Mouse (Mus musculus): ENCODE results near the gene Tmem184b. TPM values are rescaled to one million over a fixed set of nuclear protein-coding genes. Genes with fewer than 3 reads are reported as not detected.
A peak's percentile ranks its signal among the peaks of the same experiment; 100 is the strongest.

The Tmem184b gene
- polyA plus RNA-seq, 1 experiment: 110 TPM

GRCm38 (mm10) chr15:79429994-79430393 is 26.6 kb upstream of the Tmem184b start:
- Histone ChIP-seq H3K36me3 (ENCODE audit: control insufficient read depth, insufficient read depth) (peaks cover 31% of the 10 kb centered on the region), H3ac (ENCODE audit: control insufficient read depth, insufficient read length) (no peak overlapping the region), H3K79me2 (ENCODE audit: control insufficient read depth, insufficient read depth) (peaks cover 32% of the 10 kb centered on the region), H3K27me3 (ENCODE audit: control insufficient read depth, insufficient read depth, insufficient read length) (no peaks in the 10 kb centered on the region), H3K4me2 (ENCODE audit: low read depth) (no peak overlapping the region), H3K4me3 (no peak overlapping the region)
- TF ChIP-seq E2F4 (IDR thresholded peaks at IDR 0.05; ENCODE audit: insufficient read depth) (no peak), TCF12 (IDR thresholded peaks at IDR 0.05; ENCODE audit: insufficient read depth, poor library complexity, severe bottlenecking) (no peak), POLR2A (IDR thresholded peaks at IDR 0.05; ENCODE audit: insufficient read length, low read depth) (no peak), MAX (IDR thresholded peaks at IDR 0.05; ENCODE audit: low read depth) (no peak), TCF3 (IDR thresholded peaks at IDR 0.05; ENCODE audit: insufficient read length, low read depth) (no peak), MYOG (IDR thresholded peaks at IDR 0.05; ENCODE audit: control insufficient read depth in 1 of 3, insufficient read depth in 1 of 3, insufficient read length in 2 of 3, low read depth in 2 of 3) (no peak), POLR2AphosphoS2 (IDR thresholded peaks at IDR 0.05; ENCODE audit: insufficient read length, low read depth) (no peak), SRF (IDR thresholded peaks at IDR 0.05; ENCODE audit: control insufficient read depth, insufficient read length, low read depth) (no peak), USF1 (IDR thresholded peaks at IDR 0.05; ENCODE audit: low read depth) (no peak)

- peaks cover 28% of the 10 kb centered on the region for H3K79me2 ChIP-seq (ENCODE audit: control insufficient read depth, insufficient read depth)
- TF ChIP-seq TCF12 (IDR thresholded peaks at IDR 0.05; ENCODE audit: insufficient read depth, poor library complexity, severe bottlenecking) (no peak), MYOG (IDR thresholded peaks at IDR 0.05; ENCODE audit: control insufficient read depth in 1 of 3, insufficient read depth in 1 of 3, insufficient read length in 2 of 3, low read depth in 2 of 3) (no peak), MAX (IDR thresholded peaks at IDR 0.05; ENCODE audit: low read depth) (no peak), MYOD1 (IDR thresholded peaks at IDR 0.05; ENCODE audit: control insufficient read depth in 1 of 3, insufficient read length in 2 of 3, low read depth in 2 of 3) (no peak), USF1 (IDR thresholded peaks at IDR 0.05; ENCODE audit: low read depth) (no peak), CEBPB (IDR thresholded peaks at IDR 0.05; ENCODE audit: insufficient read depth, poor library complexity, severe bottlenecking) (no peak), POLR2A (IDR thresholded peaks at IDR 0.05; ENCODE audit: insufficient read length, low read depth) (no peak), POLR2AphosphoS2 (IDR thresholded peaks at IDR 0.05; ENCODE audit: insufficient read length, low read depth) (no peak), E2F4 (IDR thresholded peaks at IDR 0.05; ENCODE audit: insufficient read depth) (no peak), REST (IDR thresholded peaks at IDR 0.05; ENCODE audit: insufficient read depth, insufficient read length) (no peak), TCF3 (IDR thresholded peaks at IDR 0.05; ENCODE audit: insufficient read length, low read depth) (no peak), SRF (IDR thresholded peaks at IDR 0.05; ENCODE audit: control insufficient read depth, insufficient read length, low read depth) (no peak)
- no peaks in the 10 kb centered on the region for H3K27me3 ChIP-seq (ENCODE audit: control insufficient read depth, insufficient read depth, insufficient read length)
- no peak overlapping the region for H3K4me3 ChIP-seq
- H3K36me3 ChIP-seq (ENCODE audit: control insufficient read depth, insufficient read depth): peaks cover 36% of the 10 kb centered on the region
- no peak overlapping the region for H3K4me2 ChIP-seq (ENCODE audit: low read depth)
- H3ac ChIP-seq (ENCODE audit: control insufficient read depth, insufficient read length): no peak overlapping the region
These were observed 26.2 kb upstream of the Tmem184b start for GRCm38 (mm10) chr15:79429527-79429926.

GRCm38 (mm10) chr15:79428616-79429015 is 25.2 kb upstream of the Tmem184b start:
- no peak overlapping the region for H3K4me3 ChIP-seq
- H3K4me2 ChIP-seq (ENCODE audit: low read depth): no peak overlapping the region

GRCm38 (mm10) chr15:79427516-79427915 is 24.1 kb upstream of the Tmem184b start:
- no peak overlapping the region for H3K4me3 ChIP-seq
- H3K4me2 ChIP-seq (ENCODE audit: low read depth): no peak overlapping the region
- H3K79me2 ChIP-seq (ENCODE audit: control insufficient read depth, insufficient read depth): peaks cover 9% of the 10 kb centered on the region
- TF ChIP-seq POLR2A (IDR thresholded peaks at IDR 0.05; ENCODE audit: insufficient read length, low read depth): no peak
- TF ChIP-seq TCF12 (IDR thresholded peaks at IDR 0.05; ENCODE audit: insufficient read depth, poor library complexity, severe bottlenecking): no peak
- no peak for TF ChIP-seq MYOG (IDR thresholded peaks at IDR 0.05; ENCODE audit: control insufficient read depth in 1 of 3, insufficient read depth in 1 of 3, insufficient read length in 2 of 3, low read depth in 2 of 3)
- no peak for TF ChIP-seq POLR2AphosphoS2 (IDR thresholded peaks at IDR 0.05; ENCODE audit: insufficient read length, low read depth)
- TF ChIP-seq SRF (IDR thresholded peaks at IDR 0.05; ENCODE audit: control insufficient read depth, insufficient read length, low read depth): no peak
- no peak for TF ChIP-seq MAX (IDR thresholded peaks at IDR 0.05; ENCODE audit: low read depth)
- TF ChIP-seq TCF3 (IDR thresholded peaks at IDR 0.05; ENCODE audit: insufficient read length, low read depth): no peak
- no peak for TF ChIP-seq MYOD1 (IDR thresholded peaks at IDR 0.05; ENCODE audit: control insufficient read depth in 1 of 3, insufficient read length in 2 of 3, low read depth in 2 of 3)
- TF ChIP-seq E2F4 (IDR thresholded peaks at IDR 0.05; ENCODE audit: insufficient read depth): no peak
- TF ChIP-seq USF1 (IDR thresholded peaks at IDR 0.05; ENCODE audit: low read depth): no peak
- no peak for TF ChIP-seq CEBPB (IDR thresholded peaks at IDR 0.05; ENCODE audit: insufficient read depth, poor library complexity, severe bottlenecking)
- no peak for TF ChIP-seq REST (IDR thresholded peaks at IDR 0.05; ENCODE audit: insufficient read depth, insufficient read length)
- no peaks in the 10 kb centered on the region for H3K27me3 ChIP-seq (ENCODE audit: control insufficient read depth, insufficient read depth, insufficient read length)
- H3K36me3 ChIP-seq (ENCODE audit: control insufficient read depth, insufficient read depth): peaks cover 49% of the 10 kb centered on the region
- no peak overlapping the region for H3ac ChIP-seq (ENCODE audit: control insufficient read depth, insufficient read length)

More at GRCm38 (mm10) chr15:79428616-79429015, 25.2 kb upstream of the Tmem184b start:
- H3ac ChIP-seq (ENCODE audit: control insufficient read depth, insufficient read length): no peak overlapping the region
- TF ChIP-seq MYOD1 (IDR thresholded peaks at IDR 0.05; ENCODE audit: control insufficient read depth in 1 of 3, insufficient read length in 2 of 3, low read depth in 2 of 3): no peak
- no peak for TF ChIP-seq MAX (IDR thresholded peaks at IDR 0.05; ENCODE audit: low read depth)
- no peak for TF ChIP-seq USF1 (IDR thresholded peaks at IDR 0.05; ENCODE audit: low read depth)
- TF ChIP-seq MYOG (IDR thresholded peaks at IDR 0.05; ENCODE audit: control insufficient read depth in 1 of 3, insufficient read depth in 1 of 3, insufficient read length in 2 of 3, low read depth in 2 of 3): no peak
- no peak for TF ChIP-seq SRF (IDR thresholded peaks at IDR 0.05; ENCODE audit: control insufficient read depth, insufficient read length, low read depth)
- no peak for TF ChIP-seq POLR2A (IDR thresholded peaks at IDR 0.05; ENCODE audit: insufficient read length, low read depth)
- peaks cover 19% of the 10 kb centered on the region for H3K79me2 ChIP-seq (ENCODE audit: control insufficient read depth, insufficient read depth)
- no peaks in the 10 kb centered on the region for H3K27me3 ChIP-seq (ENCODE audit: control insufficient read depth, insufficient read depth, insufficient read length)
- peaks cover 44% of the 10 kb centered on the region for H3K36me3 ChIP-seq (ENCODE audit: control insufficient read depth, insufficient read depth)

GRCm38 (mm10) chr15:79425516-79425915 is 22.1 kb upstream of the Tmem184b start:
- TF ChIP-seq TCF3 (IDR thresholded peaks at IDR 0.05; ENCODE audit: insufficient read length, low read depth) (no peak), CEBPB (IDR thresholded peaks at IDR 0.05; ENCODE audit: insufficient read depth, poor library complexity, severe bottlenecking) (no peak), MYOD1 (IDR thresholded peaks at IDR 0.05; ENCODE audit: control insufficient read depth in 1 of 3, insufficient read length in 2 of 3, low read depth in 2 of 3) (peak in 1 of 3 experiments; percentile 22), TCF12 (IDR thresholded peaks at IDR 0.05; ENCODE audit: insufficient read depth, poor library complexity, severe bottlenecking) (no peak), SRF (IDR thresholded peaks at IDR 0.05; ENCODE audit: control insufficient read depth, insufficient read length, low read depth) (no peak), POLR2AphosphoS2 (IDR thresholded peaks at IDR 0.05; ENCODE audit: insufficient read length, low read depth) (no peak), E2F4 (IDR thresholded peaks at IDR 0.05; ENCODE audit: insufficient read depth) (no peak)

More at GRCm38 (mm10) chr15:79425516-79425915, 22.1 kb upstream of the Tmem184b start:
- H3K4me2 ChIP-seq (ENCODE audit: low read depth): no peak overlapping the region
- no peaks in the 10 kb centered on the region for H3K27me3 ChIP-seq (ENCODE audit: control insufficient read depth, insufficient read depth, insufficient read length)
- H3K79me2 ChIP-seq (ENCODE audit: control insufficient read depth, insufficient read depth): no peaks in the 10 kb centered on the region
- H3K36me3 ChIP-seq (ENCODE audit: control insufficient read depth, insufficient read depth): peaks cover 56% of the 10 kb centered on the region
- H3K4me3 ChIP-seq: no peak overlapping the region
- no peak overlapping the region for H3ac ChIP-seq (ENCODE audit: control insufficient read depth, insufficient read length)

All from myocyte (in vitro differentiated cells).